Mouse (Mus musculus) neural tube, embryonic 10.5 days (tissue): ENCODE measurements around the gene Hacd3.
"Not testable (repeated sequence)": the region's sequence is repeated elsewhere in the genome, so short reads cannot be mapped to it uniquely, and the experiment has no call there.

ENCODE experiments used
- DNase-seq: peaks from one replicate; pipeline ENCODE4 v3.0.0-alpha.2; 2017; ENCODE audit warnings: low spot score; ENCODE audit errors: extremely low spot score

The Hacd3 gene

GRCm38 (mm10) chr9:65020991-65021886 is at the start of gene Hacd3:
Hacd3 (minus strand) TSS chr9:65021693.
- DNase-seq, result peak; percentile 94

- no peak for DNase-seq
These were observed 49.1 kb upstream of the Hacd3 start for GRCm38 (mm10) chr9:65070587-65070986.

DNA sequence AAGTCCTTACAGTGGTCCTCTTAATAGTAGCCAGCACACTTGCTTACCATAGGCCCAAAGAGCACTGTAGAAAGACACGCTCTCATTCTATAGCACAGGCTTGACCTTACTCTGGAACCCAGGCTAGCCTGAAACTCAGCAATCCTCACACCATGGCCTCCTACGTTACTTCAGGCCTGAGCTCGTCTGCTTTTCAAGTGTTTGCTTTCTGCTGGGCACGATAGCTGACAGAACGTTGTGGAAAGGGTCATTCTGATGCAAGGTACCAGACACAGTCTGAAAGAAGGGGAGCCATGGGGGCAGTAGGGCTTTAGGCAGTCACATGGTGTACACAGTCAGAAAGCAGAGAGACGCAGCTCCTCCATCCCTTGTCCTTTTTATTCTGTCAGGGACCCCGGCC is 42.8 kb upstream of the Hacd3 start:
- no peak for DNase-seq

- DNase-seq, result no peak
These were observed 29.5 kb upstream of the Hacd3 start for GRCm38 (mm10) chr9:65050981-65051380.

- no peak for DNase-seq
These were observed 27.9 kb upstream of the Hacd3 start for GRCm38 (mm10) chr9:65049422-65049821.

GRCm38 (mm10) chr9:65046993-65047392 is 25.5 kb upstream of the Hacd3 start:
- DNase-seq, result no peak

DNA sequence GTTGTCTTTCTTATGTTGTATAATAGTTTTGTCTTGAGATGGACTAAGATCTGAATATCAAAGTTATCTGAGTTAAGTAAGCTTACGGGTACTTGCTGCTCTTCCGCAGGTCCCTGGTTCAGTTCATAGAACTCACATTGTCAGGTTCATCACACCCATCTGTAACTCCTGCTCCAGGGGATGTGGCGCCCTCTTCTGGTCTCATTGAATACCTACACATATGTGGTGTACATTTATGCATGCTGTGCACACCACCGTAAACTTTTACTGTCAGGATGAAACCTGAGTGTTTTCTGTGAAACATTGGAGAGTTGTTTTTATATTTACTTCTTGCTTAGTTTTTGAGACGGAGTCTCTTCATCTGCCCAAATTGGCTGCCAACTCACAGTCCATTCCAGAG is 19.9 kb upstream of the Hacd3 start:
- no peak for DNase-seq

GRCm38 (mm10) chr9:65036861-65037260 is 15.4 kb upstream of the Hacd3 start:
- DNase-seq, result no peak

DNA sequence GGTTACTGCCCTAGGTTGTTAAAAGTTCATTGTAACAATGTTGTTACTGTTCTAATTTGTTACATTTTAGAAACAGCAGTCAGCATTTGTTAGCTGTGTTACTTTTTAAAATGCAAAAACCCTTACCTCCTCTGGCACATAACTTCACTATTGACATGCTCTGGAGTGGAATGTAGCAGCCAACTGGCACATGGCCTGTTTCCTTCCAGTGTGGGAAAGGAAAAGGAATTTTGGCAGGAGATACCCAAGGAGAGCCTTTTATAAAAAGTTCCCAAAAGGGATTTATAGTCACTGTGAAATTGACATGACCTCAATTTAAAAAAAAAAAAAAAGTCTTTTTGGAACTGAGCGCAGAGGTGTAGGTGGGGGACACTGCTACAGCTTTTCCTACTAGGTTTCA is 15.0 kb upstream of the Hacd3 start:
- no peak for DNase-seq

GRCm38 (mm10) chr9:65032269-65033108 is 11.0 kb upstream of the Hacd3 start, which contains the start of gene Dpp8:
Dpp8 (plus strand) TSS chr9:65032414.
- peak; percentile 95 for DNase-seq

DNA sequence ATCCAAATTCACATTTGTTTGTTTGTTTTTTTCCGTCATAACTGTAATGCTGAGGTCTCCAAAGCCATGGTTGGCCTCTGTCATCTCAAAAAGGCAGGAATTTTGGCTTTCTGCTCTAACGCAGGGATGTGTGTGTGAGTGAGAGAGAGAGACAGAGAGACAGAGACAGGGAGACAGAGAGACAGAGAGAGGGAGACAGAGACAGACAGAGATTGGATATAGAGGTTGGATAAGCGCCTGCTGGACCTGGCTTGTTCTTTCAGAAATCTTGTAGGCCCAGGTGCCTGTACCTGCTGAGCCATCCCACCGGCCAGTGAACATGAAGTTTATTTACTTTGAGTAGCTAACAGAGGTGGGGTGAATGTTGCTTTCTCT is 10.4 kb upstream of the Hacd3 start:
- DNase-seq, result no peak

DNA sequence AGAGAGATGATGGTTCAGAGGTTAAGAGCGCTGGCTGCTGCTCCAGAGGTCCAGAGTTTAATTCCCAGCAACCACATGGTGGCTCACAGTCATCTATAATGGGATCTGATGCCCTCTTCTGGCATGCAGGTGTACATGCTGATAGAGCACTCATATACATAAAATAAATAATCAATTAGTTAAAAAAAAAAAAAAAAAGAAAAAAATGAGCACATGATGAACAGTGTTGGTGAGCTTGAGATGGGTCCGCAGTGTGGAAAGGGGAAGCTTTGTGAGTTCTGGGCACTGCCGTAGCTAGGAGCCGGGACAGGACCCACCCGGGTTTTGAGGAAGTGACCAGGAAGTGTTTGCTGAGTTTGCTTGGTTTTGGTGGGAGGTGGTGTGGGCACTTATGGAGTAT is 9.9 kb upstream of the Hacd3 start:
- not testable (repeated sequence) for DNase-seq

GRCm38 (mm10) chr9:65028313-65028712 is 6.8 kb upstream of the Hacd3 start:
- DNase-seq, result no peak

DNA sequence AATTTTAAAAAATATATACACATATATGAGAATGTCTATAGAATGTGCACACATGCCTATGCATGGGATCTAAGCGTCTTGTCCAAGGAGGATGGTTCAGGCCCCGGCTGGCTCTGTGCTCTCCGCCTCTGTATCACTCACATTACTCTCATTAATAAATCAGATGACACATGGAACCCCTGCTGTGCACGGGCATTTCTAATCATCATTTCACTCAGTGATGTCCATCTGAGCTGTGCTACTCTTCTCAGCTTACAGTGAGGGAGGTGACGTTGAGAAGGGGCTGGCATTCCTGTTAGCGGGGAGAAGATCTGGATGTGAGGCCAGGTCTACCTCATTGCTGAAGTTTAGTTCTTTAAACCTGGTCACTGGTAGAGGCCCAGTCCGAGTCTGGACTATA is 5.7 kb upstream of the Hacd3 start:
- no peak for DNase-seq

GRCm38 (mm10) chr9:65023447-65023846 is 2.0 kb upstream of the Hacd3 start:
- no peak for DNase-seq

GRCm38 (mm10) chr9:65022580-65023135 is 1.2 kb upstream of the Hacd3 start:
- DNase-seq, result no peak

GRCm38 (mm10) chr9:65021887-65022579 is 540 bp upstream of the Hacd3 start:
- DNase-seq, result no peak

DNA sequence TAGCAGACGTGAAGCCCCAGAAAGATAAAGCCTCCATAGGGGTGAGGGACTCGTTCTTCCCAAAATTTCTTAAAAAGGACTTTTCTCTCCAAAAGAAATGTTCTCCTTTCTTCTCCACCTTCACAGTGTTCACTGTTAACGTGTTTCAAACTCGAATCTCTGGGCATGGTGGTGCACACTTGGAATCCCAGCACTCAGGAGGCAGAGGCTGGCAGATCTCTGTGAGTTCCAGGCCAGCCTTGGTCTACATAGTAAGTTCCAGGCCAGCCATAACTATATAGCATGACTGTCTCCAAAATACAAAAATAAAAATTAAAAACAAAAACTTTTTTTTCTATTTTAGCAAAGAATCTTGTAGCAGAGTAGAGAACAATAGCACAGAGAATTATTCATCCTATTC is 1.4 kb downstream of the Hacd3 start:
- no peak for DNase-seq

GRCm38 (mm10) chr9:65019146-65019545 is 2.3 kb downstream of the Hacd3 start:
- no peak for DNase-seq

GRCm38 (mm10) chr9:65018588-65019121 is 2.8 kb downstream of the Hacd3 start:
- DNase-seq, result no peak

DNA sequence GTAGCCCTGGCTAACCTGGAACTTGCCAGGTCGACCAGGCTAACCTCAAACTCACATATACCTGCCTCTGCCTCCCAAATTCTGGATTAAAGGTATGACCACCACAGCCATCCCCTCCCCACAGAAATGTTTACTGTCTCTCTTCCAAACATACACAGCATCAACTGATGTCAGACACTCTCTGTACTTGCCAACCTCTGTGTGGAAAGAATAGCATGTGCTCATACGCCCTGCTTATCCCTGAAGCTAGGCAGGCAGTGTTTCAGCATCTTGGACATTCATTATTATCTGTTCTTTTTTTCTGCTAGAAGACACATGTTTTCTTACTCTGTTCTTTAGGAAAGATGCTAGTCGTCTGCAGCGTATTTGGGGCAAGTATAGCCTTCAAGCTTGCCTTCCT is 3.6 kb downstream of the Hacd3 start:
- DNase-seq, result no peak
